9 mouse cellular contexts compared by ENCODE assay signal in genomic region chr4:127435076-127435475, GRCm38 (mm10).
A peak's percentile ranks its signal among the peaks of the same experiment; 100 is the strongest.
DNase-seq lines count a peak whose midpoint lies in the region; ATAC-seq lines count a peak whose summit lies in the region.
"Had no signal": no experiment of that assay in that cellular context is flagged by ENCODE, and none has a peak within 500 bp of the region (broad histone marks: within the 10 kb centered on the region; RNA-seq: fewer than 3 reads in every experiment).

No protein-coding gene starts in this region.

- WGBS in hindbrain, embryonic 10.5 days = 20% methylated on average over 8 of the region's 8 CpGs
- 24% methylated on average over 8 of the region's 8 CpGs for WGBS in hindbrain, embryonic 13.5 days

- no peak overlapping the region for H3K27ac ChIP-seq in hindbrain, embryonic 10.5 days
- H3K27ac ChIP-seq in hindbrain, embryonic 13.5 days = no peak overlapping the region

- peak; percentile 61 for DNase-seq in hindbrain, embryonic 10.5 days (ENCODE audit: low spot score)
- peak; percentile 46 for DNase-seq in Muller cell, postnatal 12 days (ENCODE audit: inconsistent ontology term)
- peak; percentile 67 for DNase-seq in cerebellum, adult 9-10 months
- DNase-seq in heart, adult 9 months (ENCODE audit: low spot score in 2 of 2) = peak; percentile 15 to 33
- DNase-seq in layer of hippocampus, postnatal 25 days (ENCODE audit: extremely low spot score in 1 of 2, low spot score in 1 of 2) = peak; percentile 48 to 66
- peak; percentile 42 for DNase-seq in lung, postnatal 25 days (ENCODE audit: low spot score)
- peak; percentile 50 for DNase-seq in thymus, postnatal 14 days

- H3K27me3 ChIP-seq in hindbrain, embryonic 10.5 days (ENCODE audit: insufficient read depth, poor library complexity, severe bottlenecking) = peaks cover 6% of the 10 kb centered on the region; the same call in 1 of the 2 replicates
- no peaks in the 10 kb centered on the region for H3K27me3 ChIP-seq in hindbrain, embryonic 13.5 days

- H3K4me2 ChIP-seq in hindbrain, embryonic 13.5 days = no peak overlapping the region

- H3K4me3 ChIP-seq in hindbrain, embryonic 10.5 days = 0 out of 2 replicates have a peak overlapping the region, but pooled peaks have one; percentile 20
- no peak overlapping the region for H3K4me3 ChIP-seq in hindbrain, embryonic 13.5 days

- ATAC-seq in hindbrain, embryonic 13.5 days (ENCODE audit: low FRiP score) = no peak

- H3K9me3 ChIP-seq in hindbrain, embryonic 10.5 days = no peaks in the 10 kb centered on the region
- H3K9me3 ChIP-seq in hindbrain, embryonic 13.5 days = no peaks in the 10 kb centered on the region

- peaks cover 12% of the 10 kb centered on the region for H3K4me1 ChIP-seq in hindbrain, embryonic 10.5 days (replicated peaks)
- no peaks in the 10 kb centered on the region for H3K4me1 ChIP-seq in hindbrain, embryonic 13.5 days (replicated peaks)

- H3K36me3 ChIP-seq in hindbrain, embryonic 10.5 days = no peaks in the 10 kb centered on the region
- no peaks in the 10 kb centered on the region for H3K36me3 ChIP-seq in hindbrain, embryonic 13.5 days
- H3K36me3 ChIP-seq: G1E had no signal

- H3K9ac ChIP-seq in hindbrain, embryonic 13.5 days = no peak overlapping the region
